ENCODE assay signal across 8 mouse cellular contexts in the genomic region with DNA sequence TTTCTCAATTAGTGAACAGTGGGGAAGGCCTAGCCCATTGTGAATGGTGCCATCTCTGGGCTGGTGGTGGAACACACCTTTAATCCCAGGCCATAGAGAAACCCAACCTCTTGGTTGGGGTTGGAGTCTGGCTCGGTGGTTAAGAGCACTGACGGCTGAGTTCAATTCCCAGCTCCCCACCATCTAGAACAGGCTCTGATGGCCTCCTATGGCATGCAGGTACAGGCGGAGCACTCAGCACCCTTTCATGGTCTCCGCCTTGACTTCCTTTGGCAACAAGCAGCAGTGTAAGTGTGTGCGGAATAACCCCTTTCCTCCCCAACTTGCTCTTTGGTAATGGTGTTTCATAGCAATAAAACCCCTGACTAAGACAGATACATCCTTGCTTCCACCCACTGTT. TPM values are rescaled to one million over a fixed set of nuclear protein-coding genes. Genes with fewer than 3 reads are reported as not detected.
DNase-seq lines count a peak whose midpoint lies in the region; ATAC-seq lines count a peak whose summit lies in the region.

No protein-coding gene starts in this region.

- H3K36me3 ChIP-seq in heart, embryonic 13.5 days: peaks cover 52% of the 10 kb centered on the region
- H3K36me3 ChIP-seq in hindbrain, embryonic 13.5 days: peaks cover 49% of the 10 kb centered on the region
- H3K36me3 ChIP-seq in midbrain, embryonic 13.5 days: peaks cover 44% of the 10 kb centered on the region

- H3K9me3 ChIP-seq in heart, embryonic 13.5 days: no peaks in the 10 kb centered on the region
- H3K9me3 ChIP-seq in hindbrain, embryonic 13.5 days: no peaks in the 10 kb centered on the region
- no peaks in the 10 kb centered on the region for H3K9me3 ChIP-seq in midbrain, embryonic 13.5 days

- peak overlapping the region; percentile 99 for H3K9ac ChIP-seq in heart, embryonic 13.5 days
- H3K9ac ChIP-seq in hindbrain, embryonic 13.5 days: peak overlapping the region; percentile 96
- peak overlapping the region; percentile 88 for H3K9ac ChIP-seq in midbrain, embryonic 13.5 days (replicated peaks)

- intact Hi-C loops in heart, postnatal 14 days (cut with DNase I): loop anchor here (2.0 kb wide), 1 partner anchor 32 kb away; no protein-coding TSS in a partner anchor

- peak overlapping the region; percentile 90 for H3K4me2 ChIP-seq in heart, embryonic 13.5 days
- H3K4me2 ChIP-seq in hindbrain, embryonic 13.5 days: peak overlapping the region; percentile 72
- H3K4me2 ChIP-seq in midbrain, embryonic 13.5 days (replicated peaks): peak overlapping the region; percentile 86

- no peak for DNase-seq in heart, postnatal 14 days
- DNase-seq in adipocyte (ENCODE audit: low spot score): peak; percentile 37
- no peak for DNase-seq in natural killer cell, adult 2 months (ENCODE audit: low spot score in 2 of 2)
- DNase-seq in frontal cortex, postnatal 14 days (ENCODE audit: low spot score in 2 of 2): no peak
- no peak for DNase-seq in right cerebral cortex, postnatal 4 days

- H3K27ac ChIP-seq in heart, embryonic 13.5 days (replicated peaks): peak overlapping the region; percentile 39; the same call in 1 of the 2 replicates
- H3K27ac ChIP-seq in hindbrain, embryonic 13.5 days: 0 out of 2 replicates have a peak overlapping the region, but pooled peaks have one; percentile 9
- peak overlapping the region; percentile 54; the same call in 1 of the 2 replicates for H3K27ac ChIP-seq in midbrain, embryonic 13.5 days

- WGBS in heart, embryonic 13.5 days: 70% methylated on average over 5 of the region's 5 CpGs
- WGBS in hindbrain, embryonic 13.5 days: 74% methylated on average over 5 of the region's 5 CpGs
- WGBS in midbrain, embryonic 13.5 days: 75% methylated on average over 5 of the region's 5 CpGs

- H3K4me1 ChIP-seq in heart, embryonic 13.5 days: peaks cover 40% of the 10 kb centered on the region
- peaks cover 50% of the 10 kb centered on the region for H3K4me1 ChIP-seq in hindbrain, embryonic 13.5 days (replicated peaks)
- peaks cover 47% of the 10 kb centered on the region for H3K4me1 ChIP-seq in midbrain, embryonic 13.5 days (replicated peaks)

- H3K4me3 ChIP-seq in heart, embryonic 13.5 days: peak overlapping the region; percentile 99
- H3K4me3 ChIP-seq in hindbrain, embryonic 13.5 days: peak overlapping the region; percentile 95
- peak overlapping the region; percentile 67 for H3K4me3 ChIP-seq in midbrain, embryonic 13.5 days (replicated peaks)

- no peaks in the 10 kb centered on the region for H3K27me3 ChIP-seq in heart, embryonic 13.5 days (replicated peaks)
- no peaks in the 10 kb centered on the region for H3K27me3 ChIP-seq in hindbrain, embryonic 13.5 days
- H3K27me3 ChIP-seq in midbrain, embryonic 13.5 days: no peaks in the 10 kb centered on the region

- ATAC-seq in heart, embryonic 13.5 days (ENCODE audit: extremely low read depth, insufficient number of reproducible peaks, low FRiP score, low TSS enrichment): no peak
- no peak for ATAC-seq in hindbrain, embryonic 13.5 days (ENCODE audit: low FRiP score)
- no peak for ATAC-seq in midbrain, embryonic 13.5 days

RNA-seq across cellular contexts. Expression of gene Fam69b, which starts 10.3 kb away (rescaled TPM):
- polyA plus RNA-seq in heart, embryonic 13.5 days (2015; fragmentation: Nextera tagmentation; extraction: Ambion mirVana): 17.2 and 18.7 TPM in 2 replicates
- 10 to 100 TPM; 15.4 to 17.0 TPM for total RNA-seq in heart, postnatal 14 days (2021)
- 109 and 117 TPM in 2 replicates for polyA plus RNA-seq in hindbrain, embryonic 13.5 days (2015; fragmentation: Nextera tagmentation; extraction: Ambion mirVana)
- 112 and 118 TPM in 2 replicates for polyA plus RNA-seq in midbrain, embryonic 13.5 days (2015; fragmentation: Nextera tagmentation; extraction: Ambion mirVana)

RNA-seq across cellular contexts. Expression of gene Lcn4, which starts 32.5 kb away (rescaled TPM):
- polyA plus RNA-seq in heart, embryonic 13.5 days (2015; fragmentation: Nextera tagmentation; extraction: Ambion mirVana): not detected in 2 replicates
- not detected for total RNA-seq in heart, postnatal 14 days (2021)
- polyA plus RNA-seq in hindbrain, embryonic 13.5 days (2015; fragmentation: Nextera tagmentation; extraction: Ambion mirVana): not detected in 2 replicates
- polyA plus RNA-seq in midbrain, embryonic 13.5 days (2015; fragmentation: Nextera tagmentation; extraction: Ambion mirVana): not detected in 2 replicates

RNA-seq across cellular contexts. Expression of gene Agpat2, which starts 34.4 kb away (rescaled TPM):
- polyA plus RNA-seq in heart, embryonic 13.5 days (2015; fragmentation: Nextera tagmentation; extraction: Ambion mirVana): 21.8 and 23.2 TPM in 2 replicates
- 10 to 100 TPM; 47.8 to 51.8 TPM for total RNA-seq in heart, postnatal 14 days (2021)
- 6.8 and 7.0 TPM in 2 replicates for polyA plus RNA-seq in hindbrain, embryonic 13.5 days (2015; fragmentation: Nextera tagmentation; extraction: Ambion mirVana)
- 4.0 and 5.3 TPM in 2 replicates for polyA plus RNA-seq in midbrain, embryonic 13.5 days (2015; fragmentation: Nextera tagmentation; extraction: Ambion mirVana)

RNA-seq across cellular contexts. Expression of gene Gm20532, which starts 52.1 kb away (rescaled TPM):
- polyA plus RNA-seq in heart, embryonic 13.5 days (2015; fragmentation: Nextera tagmentation; extraction: Ambion mirVana): not detected in 2 replicates
- total RNA-seq in heart, postnatal 14 days (2021): not detected
- polyA plus RNA-seq in hindbrain, embryonic 13.5 days (2015; fragmentation: Nextera tagmentation; extraction: Ambion mirVana): not detected in 2 replicates
- polyA plus RNA-seq in midbrain, embryonic 13.5 days (2015; fragmentation: Nextera tagmentation; extraction: Ambion mirVana): not detected in 2 replicates

RNA-seq across cellular contexts. Expression of gene Egfl7, which starts 58.8 kb away (rescaled TPM):
- 170 and 185 TPM in 2 replicates for polyA plus RNA-seq in heart, embryonic 13.5 days (2015; fragmentation: Nextera tagmentation; extraction: Ambion mirVana)
- total RNA-seq in heart, postnatal 14 days (2021): 100 to 1,000 TPM; 224 to 237 TPM
- polyA plus RNA-seq in hindbrain, embryonic 13.5 days (2015; fragmentation: Nextera tagmentation; extraction: Ambion mirVana): 72.2 and 78.9 TPM in 2 replicates
- polyA plus RNA-seq in midbrain, embryonic 13.5 days (2015; fragmentation: Nextera tagmentation; extraction: Ambion mirVana): 44.9 and 55.9 TPM in 2 replicates
